Mouse (Mus musculus) cortical plate, adult 2 months (tissue): ENCODE data around the gene Zbtb20.

Experiments
- CTCF ChIP-seq: fragments of 200-500 bp; IDR thresholded peaks from 2 replicates; pipeline ENCODE4 v1.5.1; 2011; ENCODE audit warnings: mild to moderate bottlenecking, control low read depth, low read length; ENCODE audit not compliant: insufficient read depth; ENCODE audit errors: extremely low read depth
- POLR2A ChIP-seq: fragments of 200-500 bp; IDR thresholded peaks from 2 replicates; pipeline ENCODE4 v1.6.1; 2011; ENCODE audit warnings: mild to moderate bottlenecking, low read length, control low read depth; ENCODE audit not compliant: insufficient read depth; ENCODE audit errors: extremely low read depth

GRCm38 (mm10) chr16:43381183-43381582 lies 505.5 kb downstream of the Zbtb20 start:
- no peak for TF ChIP-seq CTCF
- TF ChIP-seq POLR2A: no peak
